Mouse (Mus musculus): ENCODE measurements at regions not wholly inside any gene's neighbourhood (a gene's known extent, or its start where the extent isn't known, plus 50 kb on each side); places are given as distances from the start of the nearest gene placed in this dataset.

DNA sequence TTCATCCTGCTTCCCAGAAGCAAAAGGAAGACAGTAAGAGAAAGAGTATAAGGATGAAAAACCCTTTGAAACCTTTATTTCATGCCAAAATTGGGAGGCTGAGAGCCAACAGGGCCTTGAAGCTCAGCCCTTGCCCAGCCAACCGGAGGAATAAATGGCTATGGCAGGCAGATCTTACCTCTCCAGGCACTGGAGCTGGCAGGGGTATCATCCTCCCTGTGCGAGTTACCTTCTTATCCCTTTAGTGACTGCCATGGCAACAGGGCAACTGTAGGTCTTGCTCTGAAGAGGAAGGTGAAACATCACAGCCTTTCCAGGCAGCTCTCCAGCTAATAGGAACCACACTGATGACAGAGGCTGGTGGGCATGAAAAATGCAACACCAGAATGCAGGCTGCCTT is 393.3 kb upstream of the 9430069I07Rik start:
- no peak for TF ChIP-seq CTCF (IDR thresholded peaks at IDR 0.05; ENCODE audit: low read depth)
- no peak for TF ChIP-seq EP300 (IDR thresholded peaks at IDR 0.05; ENCODE audit: low read depth)

Data from heart, postnatal 0 days (tissue).